Mouse (Mus musculus): ENCODE data around the gene Rab7b.
A peak's percentile ranks its signal among the peaks of the same experiment; 100 is the strongest.

Gene Rab7b

GRCm38 (mm10) chr1:131688475-131688874 lies at the start of gene Rab7b:
TSS of gene Rab7b (plus strand) at chr1:131688695.
- peak; percentile 64 for DNase-seq (ENCODE audit: low spot score)

- DNase-seq (ENCODE audit: low spot score): no peak
Observed at GRCm38 (mm10) chr1:131640062-131640461, 48.4 kb upstream of the Rab7b start.

- DNase-seq (ENCODE audit: low spot score): no peak
Observed at GRCm38 (mm10) chr1:131641565-131641964, 46.9 kb upstream of the Rab7b start.

GRCm38 (mm10) chr1:131642251-131642650 lies 46.2 kb upstream of the Rab7b start:
- no peak for DNase-seq (ENCODE audit: low spot score)

- DNase-seq (ENCODE audit: low spot score): no peak
Observed at GRCm38 (mm10) chr1:131652670-131653443, 35.6 kb upstream of the Rab7b start.

GRCm38 (mm10) chr1:131655601-131656000 lies 32.9 kb upstream of the Rab7b start:
- no peak for DNase-seq (ENCODE audit: low spot score)

GRCm38 (mm10) chr1:131657945-131658354 lies 30.5 kb upstream of the Rab7b start:
- peak; percentile 88 for DNase-seq (ENCODE audit: low spot score)

- DNase-seq (ENCODE audit: low spot score): no peak
Observed at GRCm38 (mm10) chr1:131659512-131660085, 28.9 kb upstream of the Rab7b start.

- no peak for DNase-seq (ENCODE audit: low spot score)
Observed at GRCm38 (mm10) chr1:131660266-131660665, 28.2 kb upstream of the Rab7b start.

- no peak for DNase-seq (ENCODE audit: low spot score)
Observed at GRCm38 (mm10) chr1:131660716-131661472, 27.6 kb upstream of the Rab7b start.

- no peak for DNase-seq (ENCODE audit: low spot score)
Observed at GRCm38 (mm10) chr1:131661749-131662148, 26.7 kb upstream of the Rab7b start.

- no peak for DNase-seq (ENCODE audit: low spot score)
Observed at GRCm38 (mm10) chr1:131663286-131663995, 25.1 kb upstream of the Rab7b start.

- no peak for DNase-seq (ENCODE audit: low spot score)
Observed at GRCm38 (mm10) chr1:131664136-131664535, 24.4 kb upstream of the Rab7b start.

GRCm38 (mm10) chr1:131665886-131666285 lies 22.6 kb upstream of the Rab7b start:
- DNase-seq (ENCODE audit: low spot score): no peak

- DNase-seq (ENCODE audit: low spot score): no peak
Observed at GRCm38 (mm10) chr1:131671113-131671512, 17.4 kb upstream of the Rab7b start.

GRCm38 (mm10) chr1:131672361-131672760 lies 16.1 kb upstream of the Rab7b start:
- DNase-seq (ENCODE audit: low spot score): no peak

GRCm38 (mm10) chr1:131679644-131680043 lies 8.9 kb upstream of the Rab7b start:
- no peak for DNase-seq (ENCODE audit: low spot score)

GRCm38 (mm10) chr1:131687739-131688138 lies 756 bp upstream of the Rab7b start:
- no peak for DNase-seq (ENCODE audit: low spot score)

- no peak for DNase-seq (ENCODE audit: low spot score)
Observed at GRCm38 (mm10) chr1:131689016-131689415, 521 bp downstream of the Rab7b start.

- DNase-seq (ENCODE audit: low spot score): no peak
Observed at GRCm38 (mm10) chr1:131689899-131690298, 1.4 kb downstream of the Rab7b start.

GRCm38 (mm10) chr1:131690435-131690834 lies 1.9 kb downstream of the Rab7b start:
- peak; percentile 76 for DNase-seq (ENCODE audit: low spot score)

GRCm38 (mm10) chr1:131691356-131691755 lies 2.9 kb downstream of the Rab7b start:
- DNase-seq (ENCODE audit: low spot score): no peak

Measured in lung, postnatal 25 days (tissue).